Mouse (Mus musculus) brain, embryonic 14.5 days (tissue): ENCODE measurements at regions not wholly inside any gene's neighbourhood (a gene's known extent, or its start where the extent isn't known, plus 50 kb on each side); places are given as distances from the start of the nearest gene placed in this dataset.

Source experiments
- CTCF ChIP-seq: fragments of 200-500 bp; IDR thresholded peaks from 2 replicates; pipeline ENCODE4 v1.5.1; 2012; ENCODE audit warnings: inconsistent platforms, mild to moderate bottlenecking, moderate library complexity, borderline replicate concordance; ENCODE audit not compliant: insufficient read depth, insufficient read length; ENCODE audit errors: extremely low read depth
- POLR2A ChIP-seq: fragments of 200-500 bp; IDR thresholded peaks from 2 replicates; pipeline ENCODE4 v1.6.1; 2012; ENCODE audit warnings: mild to moderate bottlenecking, inconsistent platforms, borderline replicate concordance; ENCODE audit not compliant: poor library complexity, insufficient read depth, insufficient read length, severe bottlenecking; ENCODE audit errors: extremely low read depth

- TF ChIP-seq CTCF (no peak), POLR2A (no peak)
These were observed 88.8 kb upstream of the Tyrp1 start for GRCm38 (mm10) chr4:80744975-80745734.
